Mouse (Mus musculus): ENCODE results near the gene Trim6.
"Not testable (repeated sequence)": the region's sequence is repeated elsewhere in the genome, so short reads cannot be mapped to it uniquely, and the experiment has no call there.

The Trim6 gene

GRCm38 (mm10) chr7:104218701-104219569 lies at the start of gene Trim6:
TSS of gene Trim6 (plus strand) at chr7:104218793.
- DNase-seq (ENCODE audit: low spot score in 2 of 2) = peak in 1 of 2 experiments; percentile 10

- no peak for DNase-seq (ENCODE audit: low spot score in 2 of 2)
Measured at GRCm38 (mm10) chr7:104169634-104170204, 48.9 kb upstream of the Trim6 start.

GRCm38 (mm10) chr7:104175085-104175484 lies 43.5 kb upstream of the Trim6 start:
- DNase-seq (ENCODE audit: low spot score in 2 of 2) = no peak

GRCm38 (mm10) chr7:104178422-104179054 lies 40.1 kb upstream of the Trim6 start:
- DNase-seq (ENCODE audit: low spot score in 2 of 2) = no peak

- no peak for DNase-seq (ENCODE audit: low spot score in 2 of 2)
Measured at GRCm38 (mm10) chr7:104179074-104179473, 39.5 kb upstream of the Trim6 start.

- no peak for DNase-seq (ENCODE audit: low spot score in 2 of 2)
Measured at GRCm38 (mm10) chr7:104183292-104183691, 35.3 kb upstream of the Trim6 start, which contains the start of gene Olfr648. TSS of gene Olfr648 (minus strand) at chr7:104183392.

- DNase-seq (ENCODE audit: low spot score in 2 of 2) = no peak
Measured at GRCm38 (mm10) chr7:104191275-104191674, 27.3 kb upstream of the Trim6 start.

- no peak for DNase-seq (ENCODE audit: low spot score in 2 of 2)
Measured at GRCm38 (mm10) chr7:104195885-104196284, 22.7 kb upstream of the Trim6 start, which contains the start of gene Olfr649. TSS of gene Olfr649 (minus strand) at chr7:104195985.

- peak in 1 of 2 experiments; percentile 24 for DNase-seq (ENCODE audit: low spot score in 2 of 2)
Measured at GRCm38 (mm10) chr7:104199822-104200221, 18.8 kb upstream of the Trim6 start.

- no peak for DNase-seq (ENCODE audit: low spot score in 2 of 2)
Measured at GRCm38 (mm10) chr7:104206197-104206596, 12.4 kb upstream of the Trim6 start.

- no peak for DNase-seq (ENCODE audit: low spot score in 2 of 2)
Measured at GRCm38 (mm10) chr7:104216011-104216535, 2.5 kb upstream of the Trim6 start.

- DNase-seq (ENCODE audit: low spot score in 2 of 2) = no peak
Measured at GRCm38 (mm10) chr7:104217881-104218280, 712 bp upstream of the Trim6 start.

- DNase-seq (ENCODE audit: low spot score in 2 of 2) = no peak
Measured at GRCm38 (mm10) chr7:104231203-104231602, 12.6 kb downstream of the Trim6 start.

GRCm38 (mm10) chr7:104240857-104241256 lies 22.3 kb downstream of the Trim6 start:
- no peak for DNase-seq (ENCODE audit: low spot score in 2 of 2)

- DNase-seq (ENCODE audit: low spot score in 2 of 2) = no peak
Measured at GRCm38 (mm10) chr7:104243616-104244015, 25.0 kb downstream of the Trim6 start.

- peak in 1 of 2 experiments; percentile 13 for DNase-seq (ENCODE audit: low spot score in 2 of 2)
Measured at GRCm38 (mm10) chr7:104244287-104245181, 25.9 kb downstream of the Trim6 start, which contains the start of gene Trim34a. TSS of gene Trim34a (plus strand) at chr7:104244457.

GRCm38 (mm10) chr7:104260380-104260779 lies 41.8 kb downstream of the Trim6 start:
- not testable (repeated sequence) for DNase-seq (ENCODE audit: low spot score in 2 of 2)

- not testable (repeated sequence) for DNase-seq (ENCODE audit: low spot score in 2 of 2)
Measured at GRCm38 (mm10) chr7:104265335-104265734, 46.7 kb downstream of the Trim6 start.

- not testable (repeated sequence) for DNase-seq (ENCODE audit: low spot score in 2 of 2)
Measured at GRCm38 (mm10) chr7:104279361-104279760, 60.8 kb downstream of the Trim6 start.
